Mouse (Mus musculus) megakaryocyte, embryonic 14.5 days (primary cell): Measurements from ENCODE around the gene Aldh3a2. TPM values are rescaled to one million over a fixed set of nuclear protein-coding genes. Genes with fewer than 3 reads are reported as not detected.

Experiments used
- H3K27me3 ChIP-seq: replicated peaks from 2 replicates; pipeline ENCODE3; 2012; ENCODE audit warnings: inconsistent platforms
- H3K36me3 ChIP-seq: replicated peaks from 2 replicates; pipeline ENCODE3; 2012; ENCODE audit warnings: low read length, inconsistent platforms, mixed read lengths
- H3K4me1 ChIP-seq: 2 replicates; pipeline ENCODE4 v1.6.1; 2012; ENCODE audit warnings: inconsistent platforms
- H3K4me3 ChIP-seq: replicated peaks from 2 replicates; pipeline ENCODE3; 2012; ENCODE audit warnings: moderate library complexity, mild to moderate bottlenecking, inconsistent platforms
- H3K9me3 ChIP-seq: 2 replicates; pipeline ENCODE4 v1.6.1; 2012; ENCODE audit warnings: inconsistent platforms
- FLI1 ChIP-seq: IDR thresholded peaks from 2 replicates; pipeline ENCODE4 v1.6.1; 2012; ENCODE audit warnings: low read length, inconsistent platforms, mixed read lengths
- GATA1 ChIP-seq: IDR thresholded peaks from 3 replicates; pipeline ENCODE4 v1.6.1; 2012; ENCODE audit warnings: mixed read lengths, low read length, inconsistent platforms, borderline replicate concordance
- polyA plus RNA-seq: library from polyadenylated mRNA; stranded (reverse); fragments of >175 nt; gene quantifications from 2 replicates; pipeline ENCODE4 v1.2.3, GENCODE M21; 2012; ENCODE audit warnings: low replicate concordance; ENCODE audit not compliant: insufficient read depth

Aldh3a2 gene
- polyA plus RNA-seq, 1 experiment = 4.0 TPM

GRCm38 (mm10) chr11:61275106-61275505 is 7.8 kb upstream of the Aldh3a2 start:
- no peaks in the 10 kb centered on the region for H3K36me3 ChIP-seq
- no peak for TF ChIP-seq FLI1
- TF ChIP-seq GATA1 = no peak
- H3K27me3 ChIP-seq = peaks cover 49% of the 10 kb centered on the region
- no peak overlapping the region for H3K4me3 ChIP-seq
- peaks cover 5% of the 10 kb centered on the region; the same call in 1 of the 2 replicates for H3K9me3 ChIP-seq
- no peaks in the 10 kb centered on the region; the same call in 1 of the 2 replicates for H3K4me1 ChIP-seq

GRCm38 (mm10) chr11:61274421-61274820 is 7.2 kb upstream of the Aldh3a2 start:
- H3K36me3 ChIP-seq = no peaks in the 10 kb centered on the region
- TF ChIP-seq FLI1 (no peak), GATA1 (no peak)
- H3K4me3 ChIP-seq = no peak overlapping the region
- H3K4me1 ChIP-seq = peaks cover 6% of the 10 kb centered on the region; the same call in 1 of the 2 replicates
- H3K27me3 ChIP-seq = peaks cover 54% of the 10 kb centered on the region
- 0 out of 2 replicates have a peak, but pooled peaks cover 4% of the 10 kb centered on the region for H3K9me3 ChIP-seq

- H3K9me3 ChIP-seq = 0 out of 2 replicates have a peak, but pooled peaks cover 4% of the 10 kb centered on the region
- peaks cover 6% of the 10 kb centered on the region; the same call in 1 of the 2 replicates for H3K4me1 ChIP-seq
- H3K36me3 ChIP-seq = no peaks in the 10 kb centered on the region
- TF ChIP-seq FLI1 = no peak
- no peak for TF ChIP-seq GATA1
- H3K27me3 ChIP-seq = peaks cover 56% of the 10 kb centered on the region
- no peak overlapping the region for H3K4me3 ChIP-seq
Measured at GRCm38 (mm10) chr11:61273928-61274327, 6.7 kb upstream of the Aldh3a2 start.

- peaks cover 50% of the 10 kb centered on the region for H3K27me3 ChIP-seq
- H3K4me3 ChIP-seq = no peak overlapping the region
- H3K4me1 ChIP-seq = peaks cover 11% of the 10 kb centered on the region
- no peaks in the 10 kb centered on the region for H3K36me3 ChIP-seq
- TF ChIP-seq FLI1 = no peak
- no peak for TF ChIP-seq GATA1
- 0 out of 2 replicates have a peak, but pooled peaks cover 4% of the 10 kb centered on the region for H3K9me3 ChIP-seq
Measured at GRCm38 (mm10) chr11:61271612-61272011, 4.3 kb upstream of the Aldh3a2 start.

- TF ChIP-seq GATA1 (no peak), FLI1 (no peak)
- Histone ChIP-seq H3K4me3 (no peak overlapping the region), H3K9me3 (0 out of 2 replicates have a peak, but pooled peaks cover 4% of the 10 kb centered on the region), H3K27me3 (peaks cover 46% of the 10 kb centered on the region), H3K36me3 (no peaks in the 10 kb centered on the region), H3K4me1 (peaks cover 17% of the 10 kb centered on the region)
Measured at GRCm38 (mm10) chr11:61270406-61270805, 3.1 kb upstream of the Aldh3a2 start.

GRCm38 (mm10) chr11:61268626-61269349 is 1.5 kb upstream of the Aldh3a2 start:
- Histone ChIP-seq H3K9me3 (0 out of 2 replicates have a peak, but pooled peaks cover 4% of the 10 kb centered on the region), H3K27me3 (peaks cover 34% of the 10 kb centered on the region), H3K4me3 (no peak overlapping the region), H3K4me1 (peaks cover 17% of the 10 kb centered on the region), H3K36me3 (peaks cover 15% of the 10 kb centered on the region)
- TF ChIP-seq FLI1 (no peak), GATA1 (no peak)

GRCm38 (mm10) chr11:61263841-61264240 is 3.4 kb downstream of the Aldh3a2 start:
- peaks cover 7% of the 10 kb centered on the region; the same call in 1 of the 2 replicates for H3K9me3 ChIP-seq
- no peak for TF ChIP-seq GATA1
- TF ChIP-seq FLI1 = no peak
- peaks cover 8% of the 10 kb centered on the region for H3K27me3 ChIP-seq
- peaks cover 60% of the 10 kb centered on the region for H3K36me3 ChIP-seq
- peaks cover 11% of the 10 kb centered on the region for H3K4me1 ChIP-seq
- H3K4me3 ChIP-seq = no peak overlapping the region

- no peak overlapping the region for H3K4me3 ChIP-seq
- peaks cover 9% of the 10 kb centered on the region for H3K4me1 ChIP-seq
- peaks cover 7% of the 10 kb centered on the region; the same call in 1 of the 2 replicates for H3K9me3 ChIP-seq
- peaks cover 73% of the 10 kb centered on the region for H3K36me3 ChIP-seq
- TF ChIP-seq FLI1 = no peak
- TF ChIP-seq GATA1 = no peak
- no peaks in the 10 kb centered on the region for H3K27me3 ChIP-seq
Measured at GRCm38 (mm10) chr11:61262516-61262915, 4.7 kb downstream of the Aldh3a2 start.

- Histone ChIP-seq H3K36me3 (peaks cover 94% of the 10 kb centered on the region), H3K4me3 (no peak overlapping the region), H3K9me3 (peaks cover 11% of the 10 kb centered on the region), H3K4me1 (no peaks in the 10 kb centered on the region), H3K27me3 (no peaks in the 10 kb centered on the region)
- no peak for TF ChIP-seq GATA1
- TF ChIP-seq FLI1 = no peak
Measured at GRCm38 (mm10) chr11:61259106-61259505, 8.2 kb downstream of the Aldh3a2 start.

- TF ChIP-seq FLI1 = no peak
- TF ChIP-seq GATA1 = no peak
- no peaks in the 10 kb centered on the region for H3K4me1 ChIP-seq
- H3K36me3 ChIP-seq = peaks cover 94% of the 10 kb centered on the region
- no peak overlapping the region for H3K4me3 ChIP-seq
- no peaks in the 10 kb centered on the region for H3K27me3 ChIP-seq
- H3K9me3 ChIP-seq = peaks cover 4% of the 10 kb centered on the region
Measured at GRCm38 (mm10) chr11:61252807-61253206, 14.5 kb downstream of the Aldh3a2 start.
